ENCODE assay signal across 12 mouse cellular contexts in the genomic region with DNA sequence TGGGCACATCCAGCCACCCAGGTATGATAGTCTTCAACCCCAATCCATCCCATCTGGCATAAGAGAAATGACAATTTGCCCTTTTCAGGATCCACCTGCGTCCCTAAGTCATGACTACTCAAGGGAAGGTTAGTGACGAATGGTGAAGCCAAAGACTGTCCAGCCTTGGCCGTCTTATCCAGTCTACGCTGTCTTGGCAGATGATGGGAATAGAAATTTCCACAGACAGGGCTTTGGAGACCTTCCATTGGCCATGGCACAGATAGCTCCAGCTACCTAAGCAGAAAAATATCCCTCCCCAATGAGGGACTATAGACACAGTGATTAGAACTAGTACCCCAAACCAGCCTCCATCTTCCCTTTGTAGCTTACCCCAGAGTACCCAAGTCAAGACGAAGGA.
"Had no signal": no experiment of that assay in that cellular context is flagged by ENCODE, and none has a peak within 500 bp of the region (broad histone marks: within the 10 kb centered on the region; RNA-seq: fewer than 3 reads in every experiment).

No protein-coding gene starts in this region.

- DNase-seq: cerebellum, adult 8-10 months; cerebellum, adult 9-10 months; cerebellum, adult 9-11 months; embryo, embryonic 11 days; gastrocnemius, adult 2 months; gastrocnemius, postnatal 10 days; gastrocnemius, postnatal 14 days; gastrocnemius, postnatal 25 days; gastrocnemius, postnatal 36 days; heart, adult 11 months; heart, adult 18-20 months; heart, adult 2 months had no signal
